Mouse (Mus musculus): Measurements from ENCODE around the gene Tbx15.

Tbx15 gene

DNA sequence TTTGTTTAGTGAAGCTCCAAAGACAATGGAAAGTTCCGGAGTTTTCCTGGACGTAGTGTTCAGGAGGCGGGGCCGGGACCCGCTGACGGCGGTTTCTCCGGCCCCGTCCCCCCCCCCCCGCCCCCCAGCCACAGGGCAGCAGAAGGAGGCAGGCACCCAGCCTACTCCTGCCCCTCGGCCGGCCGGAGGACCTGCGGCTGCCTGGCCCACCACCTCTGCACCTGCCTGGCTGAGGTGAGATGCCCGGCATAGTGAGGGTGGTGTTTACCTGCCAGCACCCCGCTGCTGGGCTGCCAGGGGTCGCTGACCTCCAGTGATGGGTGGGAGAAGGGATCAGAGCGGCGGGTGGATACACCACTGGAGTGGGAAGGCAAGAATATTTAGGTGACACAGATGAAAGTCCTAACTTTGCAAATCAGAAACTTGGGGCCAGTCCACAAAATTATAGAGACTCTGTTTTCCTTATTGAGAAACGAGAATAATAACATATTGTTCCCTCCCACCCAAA is at the start of gene Tbx15:
Gene Tbx15 (plus strand): TSS at position 169 of the 508 bp plus-strand sequence.
- DNase-seq (ENCODE audit: low spot score in 2 of 2), result no peak

DNA sequence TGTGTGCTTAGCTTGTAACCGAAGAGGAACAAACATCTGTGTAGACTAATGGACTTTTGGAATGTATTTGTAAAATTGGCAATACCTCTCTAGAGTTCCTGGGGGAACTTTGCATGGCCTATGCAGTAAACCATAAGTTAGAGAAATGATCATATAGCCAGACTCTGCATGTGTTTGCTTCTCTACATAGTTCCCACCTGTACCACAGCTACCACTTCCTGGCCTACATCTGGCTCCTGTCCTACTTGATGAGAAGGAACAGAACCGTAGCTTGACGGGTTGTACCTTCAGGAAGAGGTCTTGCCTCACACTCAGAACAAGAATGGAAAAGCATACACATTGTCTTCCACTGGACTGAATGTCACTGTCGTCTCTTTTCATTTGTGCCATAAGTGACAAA is 46.6 kb upstream of the Tbx15 start:
- no peak for DNase-seq (ENCODE audit: low spot score in 2 of 2)

DNA sequence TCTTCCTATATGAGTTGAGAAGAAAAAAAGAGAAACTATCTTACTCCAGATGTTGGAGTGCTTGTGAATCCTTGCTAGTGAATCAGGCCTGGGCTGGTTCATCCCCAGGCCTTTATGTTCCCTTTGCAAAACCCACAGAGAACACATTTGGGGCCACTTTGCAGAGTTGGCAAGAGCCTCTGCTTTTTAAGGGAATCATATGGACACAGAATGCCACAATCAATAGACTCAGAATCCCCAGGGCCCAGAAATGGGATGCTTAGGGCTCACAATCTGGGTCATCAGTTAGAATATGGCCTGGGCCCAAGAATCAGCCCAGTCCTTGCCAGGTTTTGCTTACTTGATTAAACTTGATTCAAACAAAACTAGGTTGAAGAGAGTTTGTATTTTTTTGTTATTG is 36.9 kb upstream of the Tbx15 start:
- no peak for DNase-seq (ENCODE audit: low spot score in 2 of 2)

DNA sequence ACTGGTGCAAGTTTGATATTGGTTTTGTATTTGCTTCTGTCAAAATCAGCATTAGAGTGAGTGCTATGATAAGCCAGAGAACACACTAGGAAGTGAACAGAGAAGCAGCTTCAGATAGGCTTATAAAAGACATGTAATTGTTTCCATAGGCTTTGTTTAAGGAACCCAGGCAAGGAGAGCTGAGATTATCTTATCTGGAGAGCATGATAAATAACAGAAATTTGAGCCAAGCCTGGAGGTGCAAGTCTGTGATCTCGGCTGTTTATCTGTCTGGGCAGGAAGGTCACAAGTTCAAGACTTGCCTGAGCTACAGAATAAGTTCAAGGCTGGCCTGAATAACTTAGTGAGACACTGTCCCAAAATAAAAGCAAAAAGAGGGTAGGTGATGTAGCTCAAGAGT is 31.8 kb upstream of the Tbx15 start:
- DNase-seq (ENCODE audit: low spot score in 2 of 2), result no peak

DNA sequence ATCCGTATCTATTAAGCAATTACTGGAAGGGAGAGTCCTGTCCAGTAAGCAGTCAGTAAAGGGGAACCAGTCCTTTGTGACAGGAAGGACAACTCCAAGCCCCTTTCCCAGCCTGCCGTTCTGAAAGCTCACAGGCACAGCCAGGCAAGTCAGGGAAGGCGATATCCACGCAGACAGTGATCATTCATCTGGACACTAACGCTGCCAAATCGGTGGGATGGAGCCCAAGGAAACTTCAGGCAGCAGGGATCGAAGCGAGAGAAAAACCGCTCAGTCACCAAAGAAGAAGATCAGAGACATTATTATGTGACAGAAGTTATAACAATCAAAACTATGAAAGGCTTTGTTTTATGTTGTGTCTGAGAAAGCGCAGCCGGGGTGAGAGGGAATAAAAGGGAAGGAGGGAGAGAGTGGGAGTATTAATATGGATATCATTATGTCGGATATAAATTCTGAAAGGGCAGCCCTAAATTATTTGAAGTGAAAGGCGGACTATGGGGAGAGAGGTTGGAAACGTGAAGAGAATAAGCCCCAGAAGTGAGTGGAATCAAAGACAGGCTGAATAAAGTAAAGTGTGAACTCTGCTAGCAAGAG is 29.0 kb upstream of the Tbx15 start:
- no peak for DNase-seq (ENCODE audit: low spot score in 2 of 2)

DNA sequence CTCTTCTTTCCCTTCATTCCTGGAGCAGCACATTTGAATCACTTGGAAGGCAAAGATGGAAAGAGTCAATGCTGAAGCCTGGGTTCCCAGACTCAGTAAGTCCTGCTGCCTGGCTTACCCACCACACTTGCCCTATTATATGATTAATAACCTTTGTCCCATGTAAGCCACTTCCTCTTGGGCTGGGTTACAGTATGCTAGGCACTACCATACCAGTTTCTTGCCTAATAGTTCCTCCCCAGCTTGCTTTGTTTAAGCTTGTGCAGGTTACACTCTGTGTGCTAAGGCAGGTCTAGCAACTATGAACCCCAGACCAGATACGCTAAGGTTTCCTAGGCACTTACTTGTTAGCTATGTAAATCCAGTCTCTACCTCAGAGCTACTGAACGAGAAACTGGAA is 12.4 kb upstream of the Tbx15 start:
- no peak for DNase-seq (ENCODE audit: low spot score in 2 of 2)

DNA sequence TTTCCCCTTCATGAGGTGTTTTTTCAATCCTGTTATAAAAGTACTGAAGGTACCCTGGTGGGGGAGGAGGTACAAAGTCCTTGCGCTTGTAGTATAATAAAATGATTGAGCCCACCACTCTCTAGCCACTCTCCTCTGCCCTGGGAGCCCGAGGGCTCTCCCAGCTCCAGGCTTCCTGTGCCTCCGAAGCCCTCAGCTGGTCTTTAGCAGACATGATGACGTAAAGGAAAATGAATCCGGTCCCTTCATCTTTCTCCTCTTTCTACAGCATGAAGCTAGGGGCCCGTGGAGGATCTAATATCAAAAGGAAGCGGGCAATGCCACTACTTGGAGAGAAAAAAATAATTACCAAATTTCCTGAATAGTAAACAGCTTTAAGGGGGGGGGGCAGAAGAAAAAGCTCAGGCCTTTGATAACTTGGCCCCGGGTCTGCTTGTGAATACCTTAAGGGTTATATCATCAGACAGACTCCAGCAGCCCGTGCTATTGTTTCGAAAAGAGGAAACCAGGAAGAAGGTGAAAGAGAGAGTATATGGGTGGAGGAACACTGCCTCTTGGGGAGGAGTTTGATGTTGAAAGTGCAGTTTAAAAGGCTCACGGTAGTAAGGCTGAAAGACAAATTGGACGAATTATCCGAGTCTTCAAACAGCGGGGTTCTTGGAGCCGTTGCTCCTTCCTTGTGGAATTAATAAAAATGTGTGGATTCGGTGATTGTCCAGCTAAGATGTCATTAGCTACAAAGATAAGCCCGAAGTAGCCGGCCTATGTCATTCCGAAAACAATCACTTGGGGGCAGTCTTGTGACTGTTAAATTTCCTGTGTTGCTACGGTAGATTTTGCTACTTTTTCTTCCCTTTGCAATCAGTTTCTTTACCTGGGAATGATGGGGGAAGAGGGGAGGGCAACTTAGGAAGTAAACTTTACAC is 6.5 kb upstream of the Tbx15 start:
- no peak for DNase-seq (ENCODE audit: low spot score in 2 of 2)

DNA sequence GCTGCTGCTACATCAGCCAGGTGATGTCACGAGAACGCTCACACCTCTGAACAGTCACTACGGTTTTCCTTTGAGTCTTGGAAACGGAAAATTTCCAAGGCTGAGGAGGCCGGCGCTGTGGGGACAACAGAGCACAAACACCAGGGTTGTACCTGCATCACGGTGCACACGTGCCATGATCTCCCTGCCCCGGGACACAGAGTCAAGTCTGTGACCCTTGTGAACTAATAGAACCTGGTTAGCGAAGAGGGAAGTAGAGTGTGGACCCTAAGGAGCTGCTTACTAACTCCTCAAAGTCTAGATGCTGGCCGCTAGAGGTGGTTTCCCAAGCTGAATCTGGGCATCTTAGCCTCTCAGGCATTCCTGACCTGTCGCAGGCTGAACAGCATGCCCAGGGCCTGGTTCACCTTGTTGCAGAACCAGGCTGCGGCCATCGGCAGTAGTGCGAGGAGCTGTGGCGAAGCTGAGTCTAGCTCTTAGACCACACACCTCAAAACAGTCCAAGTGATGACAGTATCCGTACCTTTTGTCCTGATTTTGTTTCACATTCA is 5.8 kb upstream of the Tbx15 start:
- DNase-seq (ENCODE audit: low spot score in 2 of 2), result no peak

DNA sequence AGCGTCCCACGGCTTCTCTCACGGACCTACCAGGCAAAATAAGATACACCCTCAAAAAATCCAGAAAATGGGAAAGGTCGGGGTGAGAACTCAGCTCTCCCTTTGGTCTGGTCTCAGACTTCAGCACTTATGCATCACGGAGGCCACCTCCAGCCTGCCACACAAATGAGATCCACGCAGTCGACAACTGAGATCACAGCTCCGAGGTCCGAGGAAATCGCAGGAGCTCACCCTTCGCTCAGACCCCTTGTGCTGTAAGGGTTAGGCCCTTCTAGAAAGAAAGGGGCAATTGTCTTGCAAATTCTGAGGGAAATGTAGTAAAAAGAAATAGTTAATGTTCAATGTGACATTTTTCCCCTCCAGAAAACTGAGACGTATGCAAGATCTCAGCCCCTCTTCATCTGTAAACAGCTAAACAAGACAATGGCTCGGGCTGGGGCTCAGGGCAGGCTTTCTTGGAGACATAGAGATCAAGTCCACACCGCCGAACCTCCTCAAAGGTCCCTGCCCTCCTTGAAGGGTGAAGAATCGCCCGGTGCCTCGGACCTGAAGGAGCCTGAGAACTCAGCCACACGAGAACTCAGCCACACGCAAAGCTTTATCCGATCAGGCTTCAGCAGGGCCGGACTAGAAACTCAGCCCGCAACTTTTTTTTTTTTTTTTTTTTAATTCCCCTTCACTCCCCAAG is 4.9 kb upstream of the Tbx15 start:
- DNase-seq (ENCODE audit: low spot score in 2 of 2), result no peak

DNA sequence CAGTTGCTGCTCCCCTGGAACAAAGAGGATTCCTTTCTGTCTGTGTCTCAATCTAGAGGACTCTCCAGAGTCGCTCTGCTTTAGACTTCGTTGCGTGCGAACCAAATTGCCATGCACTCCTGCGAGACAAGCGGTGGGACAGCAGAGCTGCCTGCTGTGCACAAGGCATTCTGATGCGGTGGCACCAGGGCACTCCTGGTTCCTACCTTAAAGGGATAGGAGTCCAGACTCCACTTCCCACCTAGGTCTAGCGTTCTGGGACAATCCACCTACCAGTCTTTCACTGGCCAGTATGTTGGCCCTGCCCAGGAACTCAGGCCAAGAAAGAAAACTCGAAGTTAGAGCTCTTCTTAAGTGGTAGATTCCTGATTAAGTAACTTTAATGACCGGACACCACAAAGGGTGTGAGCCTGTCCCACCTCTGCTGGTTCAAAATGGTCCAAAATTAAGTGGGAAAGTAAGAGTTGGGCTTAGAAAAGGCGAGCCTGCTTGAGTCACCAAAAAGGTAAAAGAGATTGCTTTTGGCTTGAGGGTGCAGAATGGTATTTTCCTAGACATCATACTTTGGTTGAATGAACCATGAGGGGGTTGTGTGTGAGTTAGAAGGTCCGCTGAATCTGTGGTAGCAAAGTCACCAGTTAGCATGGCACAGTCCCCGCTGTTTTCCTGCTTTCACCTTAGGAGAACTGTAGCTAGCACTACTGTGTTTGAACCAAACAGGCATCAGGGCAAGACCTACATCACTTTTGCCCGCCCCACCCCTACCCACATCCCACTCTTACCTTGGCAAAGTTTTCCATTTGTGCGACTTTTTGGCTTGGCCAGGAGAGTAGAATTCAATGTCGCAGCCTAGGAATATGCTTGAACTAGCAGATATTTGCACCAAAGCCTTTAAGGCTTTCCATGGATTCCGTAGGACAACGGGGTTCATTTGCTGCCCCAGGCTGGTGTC is 4.1 kb upstream of the Tbx15 start:
- no peak for DNase-seq (ENCODE audit: low spot score in 2 of 2)

DNA sequence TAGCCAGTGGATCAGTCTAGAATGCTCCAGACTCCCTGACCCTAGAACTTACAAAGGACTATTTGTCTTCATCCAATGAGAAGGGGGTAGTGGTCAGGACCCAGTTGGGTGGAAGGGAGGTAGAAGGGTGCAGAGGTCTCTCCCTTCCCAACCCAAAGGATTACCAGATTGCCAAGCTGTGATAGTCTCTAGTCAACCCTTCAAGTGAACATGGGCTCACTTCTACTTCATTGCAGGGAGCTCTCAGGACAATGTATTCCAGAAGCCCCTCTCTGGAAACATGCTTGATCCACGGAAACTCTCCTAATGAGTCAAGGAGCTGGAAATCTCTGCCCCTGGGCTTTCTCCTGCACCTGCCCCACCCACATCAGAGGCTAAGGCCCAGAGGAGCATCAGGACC is 1.5 kb upstream of the Tbx15 start:
- no peak for DNase-seq (ENCODE audit: low spot score in 2 of 2)

DNA sequence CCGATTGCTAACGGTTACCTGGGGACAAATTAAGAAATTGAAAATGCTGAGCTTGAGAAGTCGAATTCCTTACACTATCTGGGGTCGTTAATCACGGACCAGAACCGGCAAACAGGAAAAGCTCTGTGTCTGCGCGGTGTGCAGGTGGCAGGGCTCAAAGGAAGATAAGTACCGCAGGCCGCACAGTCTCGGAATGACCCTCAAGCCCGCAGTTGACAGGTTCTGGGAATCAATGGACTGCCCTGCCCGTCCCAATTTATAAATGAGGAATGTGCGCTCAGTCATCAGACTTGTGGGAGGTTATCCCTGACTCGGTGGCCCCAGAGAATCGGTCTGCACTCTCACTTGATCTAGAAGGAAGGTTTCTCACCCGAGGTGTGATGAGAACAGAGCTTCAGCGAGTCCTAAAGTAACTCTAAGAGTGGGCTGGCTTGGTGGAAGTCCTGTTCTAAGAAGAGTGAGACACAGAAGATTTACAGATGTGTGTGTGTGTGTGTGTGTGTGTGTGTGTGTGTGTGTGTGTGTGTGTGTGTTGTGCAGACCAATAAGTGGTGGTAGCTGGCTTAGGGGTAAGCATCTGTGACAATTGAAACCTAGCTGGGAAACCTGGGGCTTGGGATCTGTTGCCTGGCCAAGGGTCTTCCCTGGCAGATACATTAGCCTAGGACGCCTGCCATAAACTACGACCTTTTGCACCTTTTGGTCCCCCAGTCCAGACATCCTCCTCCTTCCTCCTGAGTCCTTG is 708 bp upstream of the Tbx15 start:
- DNase-seq (ENCODE audit: low spot score in 2 of 2), result no peak

DNA sequence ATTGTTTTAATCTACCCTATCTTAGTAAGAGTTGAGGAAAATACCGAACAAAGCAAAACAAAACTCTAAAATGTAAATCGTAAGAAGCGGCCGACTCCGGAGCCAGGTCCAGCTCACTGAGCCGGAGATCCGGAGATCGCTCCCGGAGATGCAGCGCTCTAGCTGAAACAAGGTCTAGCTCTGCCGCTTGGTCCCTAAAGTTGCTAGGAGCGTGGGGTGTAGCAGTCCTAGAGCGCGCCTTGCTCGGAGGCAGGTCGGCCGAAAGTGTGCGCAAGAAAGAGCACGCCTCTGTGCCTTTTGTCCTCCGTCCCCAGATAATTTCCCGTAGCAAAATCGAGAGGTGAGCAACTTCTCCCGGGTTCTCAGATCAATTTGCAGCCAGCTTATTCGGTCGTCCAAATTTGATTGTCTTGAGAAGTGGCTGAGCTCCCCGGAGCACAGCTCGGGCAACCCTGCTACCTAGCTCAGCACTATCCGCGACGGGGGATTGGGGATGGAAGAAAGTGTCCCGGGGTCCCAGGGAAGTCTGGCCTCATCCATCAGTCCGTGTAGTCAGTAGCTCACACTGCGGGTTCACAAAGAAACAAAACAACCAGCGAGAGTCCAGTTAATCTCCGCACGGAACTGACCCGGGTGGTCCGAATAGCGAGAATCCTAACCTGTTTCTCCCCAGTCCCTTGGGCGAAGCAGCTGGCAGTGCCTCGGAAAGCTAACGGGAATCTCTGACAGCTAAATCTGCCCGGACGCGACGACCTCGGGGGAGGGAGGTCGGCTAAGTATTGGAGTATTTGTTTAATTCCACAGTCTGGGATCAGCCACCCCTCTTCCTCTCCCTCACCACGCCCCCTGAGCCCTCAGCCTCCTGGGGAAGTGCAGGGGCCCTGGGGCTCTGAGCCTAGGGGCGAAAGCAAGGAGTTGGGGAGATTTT is 894 bp downstream of the Tbx15 start:
- no peak for DNase-seq (ENCODE audit: low spot score in 2 of 2)

DNA sequence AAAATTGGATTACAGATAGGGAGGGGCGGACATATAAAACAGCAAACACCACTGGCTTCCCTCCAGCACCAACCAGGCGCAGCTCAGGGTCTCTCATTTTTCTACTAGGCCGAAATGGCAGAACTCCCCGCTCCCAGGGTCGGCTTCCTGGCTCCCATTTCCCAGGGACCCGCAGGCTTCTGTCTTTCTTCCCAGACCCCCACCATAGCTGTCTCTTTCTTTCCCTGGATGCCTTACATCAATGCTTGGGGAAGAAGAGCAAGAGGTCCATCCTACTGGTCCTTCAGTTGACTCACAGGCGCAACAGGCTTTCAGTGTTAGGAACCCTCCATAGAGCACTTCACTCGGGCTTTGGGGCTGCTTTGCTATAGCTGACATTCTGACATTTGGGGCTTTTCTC is 2.3 kb downstream of the Tbx15 start:
- no peak for DNase-seq (ENCODE audit: low spot score in 2 of 2)

DNA sequence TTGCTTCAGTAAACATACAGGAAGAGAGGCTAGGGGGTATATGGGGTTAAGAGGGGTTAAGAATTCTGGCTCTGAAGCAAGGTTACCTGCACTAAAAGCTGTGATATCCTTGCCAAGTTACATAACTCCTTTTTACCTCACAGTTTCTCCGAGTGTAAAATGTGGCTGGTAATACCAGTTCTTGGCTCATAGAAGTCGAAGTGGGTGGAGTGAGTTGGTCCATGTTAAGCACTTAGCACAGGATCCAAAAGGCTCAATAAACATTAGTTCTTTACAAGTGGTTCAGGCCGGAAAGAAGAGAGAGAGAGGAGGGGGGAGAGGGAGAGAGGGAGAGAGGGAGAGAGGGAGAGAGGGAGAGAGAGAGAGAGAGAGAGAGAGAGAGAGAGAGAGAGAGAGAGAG is 5.2 kb downstream of the Tbx15 start:
- no peak for DNase-seq (ENCODE audit: low spot score in 2 of 2)

DNA sequence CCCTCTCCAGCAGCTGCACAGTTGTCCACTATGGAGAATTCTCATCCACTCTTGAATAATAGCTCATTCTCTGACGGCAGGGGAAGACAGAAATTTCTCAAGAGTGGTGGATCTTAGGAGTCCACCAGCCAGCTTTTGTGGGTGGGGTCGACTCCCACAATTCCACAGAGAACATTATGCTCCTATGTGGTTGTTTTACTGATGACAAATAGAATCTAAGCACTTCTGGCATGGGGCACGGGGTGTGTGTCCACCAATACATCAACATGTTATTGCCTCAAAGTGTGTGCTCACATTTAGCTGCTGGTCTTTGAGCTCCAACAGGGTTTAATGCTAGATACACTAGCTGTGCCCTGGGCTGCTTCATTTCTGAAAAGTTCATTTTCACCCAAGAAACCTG is 6.4 kb downstream of the Tbx15 start:
- DNase-seq (ENCODE audit: low spot score in 2 of 2), result no peak

DNA sequence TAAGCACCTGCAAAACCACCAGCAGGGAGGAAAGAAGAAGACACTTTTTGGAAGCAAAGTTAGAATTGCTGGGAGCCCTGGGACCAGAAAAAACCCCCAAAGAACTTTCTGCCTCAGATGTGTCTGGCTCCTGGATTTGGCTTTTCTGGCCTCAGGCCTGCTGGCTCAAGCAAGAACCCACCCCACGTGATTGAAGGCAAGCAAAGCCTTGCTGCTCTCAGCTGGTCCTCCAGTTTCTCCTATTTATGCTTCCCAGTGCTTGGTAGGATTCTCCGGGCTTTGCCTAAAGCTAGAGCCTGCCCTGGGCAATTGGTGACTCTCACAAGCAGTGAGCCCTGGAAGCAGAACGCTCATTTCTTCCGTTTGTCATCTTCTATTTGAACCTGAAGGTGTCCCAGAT is 7.4 kb downstream of the Tbx15 start:
- no peak for DNase-seq (ENCODE audit: low spot score in 2 of 2)

DNA sequence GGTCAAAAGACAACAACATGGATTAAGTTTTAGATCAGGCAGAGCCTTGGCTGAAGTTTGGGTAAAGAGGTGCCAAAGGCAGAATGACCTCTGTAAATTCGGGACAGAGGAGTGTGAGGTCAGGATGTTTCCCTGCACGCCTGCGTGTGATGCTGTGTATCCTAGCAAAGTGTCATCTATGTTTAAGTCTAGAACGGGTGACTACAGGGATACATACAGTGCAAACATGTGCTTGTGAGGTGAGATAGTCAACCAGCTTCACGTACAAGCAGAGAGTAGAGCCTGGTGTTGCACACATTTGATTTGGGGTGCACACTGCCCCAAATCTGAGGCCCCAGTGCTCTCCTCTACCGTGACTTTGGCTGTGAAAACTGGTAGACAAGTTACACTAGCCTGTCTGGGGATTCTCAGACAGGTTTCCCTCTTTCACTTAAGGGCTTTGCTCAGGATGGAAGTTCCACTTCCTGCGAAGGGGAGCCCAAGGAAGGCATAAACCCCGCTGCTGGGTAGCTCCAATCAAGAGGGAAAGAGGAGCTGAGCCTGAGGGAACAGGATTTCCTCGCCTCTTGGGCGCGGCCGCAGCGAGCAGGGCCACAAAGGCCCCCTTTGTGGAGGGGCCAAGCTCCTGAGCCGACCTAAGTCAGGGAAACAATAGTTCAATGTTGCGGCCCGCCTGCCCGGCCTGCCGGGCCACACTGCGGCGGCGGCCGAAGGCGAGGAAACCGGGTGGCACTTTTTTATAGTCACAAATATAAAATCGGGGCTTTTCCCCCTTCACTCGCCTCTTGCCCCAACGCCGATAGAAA is 8.0 kb downstream of the Tbx15 start:
- DNase-seq (ENCODE audit: low spot score in 2 of 2), result no peak

Data from urinary bladder, adult 18-20 months (tissue).